21 mouse cellular contexts compared by ENCODE assay signal in genomic region chr2:118069975-118070374, GRCm38 (mm10). TPM values are rescaled to one million over a fixed set of nuclear protein-coding genes. Genes with fewer than 3 reads are reported as not detected.
DNase-seq lines count a peak whose midpoint lies in the region; ATAC-seq and TF ChIP-seq lines count a peak whose summit lies in the region.
"Had no signal": no experiment of that assay in that cellular context is flagged by ENCODE, and none has a peak within 500 bp of the region (broad histone marks: within the 10 kb centered on the region; RNA-seq: fewer than 3 reads in every experiment).

No protein-coding gene starts in this region.

- peak overlapping the region; percentile 47 for H3K4me3 ChIP-seq in megakaryocyte, embryonic 14.5 days (replicated peaks)
- H3K4me3 ChIP-seq in liver, postnatal 0 days (ENCODE audit: low read depth, low read length) = no peak overlapping the region
- H3K4me3 ChIP-seq: embryonic facial prominence, embryonic 13.5 days; forebrain, embryonic 10.5 days; gastrocnemius, adult 2 months; heart, embryonic 10.5 days; hindbrain, embryonic 10.5 days had no signal

- no peak for ATAC-seq in megakaryocyte, adult 5-6 weeks (ENCODE audit: poor library complexity, severe bottlenecking)
- peak; percentile 76 for ATAC-seq in erythroid progenitor cell, adult 5-6 weeks (replicated peaks; ENCODE audit: low FRiP score, poor library complexity, severe bottlenecking)
- no peak for ATAC-seq in liver, postnatal 0 days
- ATAC-seq in monocyte, adult 5-6 weeks (replicated peaks; ENCODE audit: insufficient number of reproducible peaks, low FRiP score, low TSS enrichment, poor library complexity, severe bottlenecking) = no peak
- no peak for ATAC-seq in granulocyte monocyte progenitor cell, adult 5-6 weeks (replicated peaks; ENCODE audit: poor library complexity, severe bottlenecking)
- ATAC-seq: forebrain, embryonic 14.5 days had no signal

- H3K4me1 ChIP-seq in megakaryocyte, embryonic 14.5 days = peaks cover 97% of the 10 kb centered on the region
- H3K4me1 ChIP-seq in liver, postnatal 0 days (ENCODE audit: insufficient read depth) = no peaks in the 10 kb centered on the region
- H3K4me1 ChIP-seq: embryonic facial prominence, embryonic 13.5 days; hindbrain, embryonic 10.5 days had no signal

- TF ChIP-seq EP300 in liver, postnatal 0 days (IDR thresholded peaks at IDR 0.05; ENCODE audit: low read depth) = peak; percentile 67; the same call in 1 of the 2 replicates

- no peaks in the 10 kb centered on the region for H3K9me3 ChIP-seq in megakaryocyte, embryonic 14.5 days
- no peaks in the 10 kb centered on the region for H3K9me3 ChIP-seq in liver, postnatal 0 days (ENCODE audit: low read length)
- H3K9me3 ChIP-seq: embryonic facial prominence, embryonic 13.5 days; forebrain, embryonic 10.5 days; heart, embryonic 10.5 days; hindbrain, embryonic 10.5 days had no signal

- no peak for DNase-seq in liver, postnatal 0 days
- no peak for DNase-seq in left cerebral cortex, adult 9 months (ENCODE audit: low spot score in 2 of 2)
- DNase-seq: adrenal gland, postnatal 10 days; cerebellum, adult 11-12 months; cerebellum, adult 9-10 months; cerebellum, postnatal 25 days; gastrocnemius, adult 2 months; gastrocnemius, postnatal 36 days; heart, adult 18-20 months had no signal

- H3K4me2 ChIP-seq in liver, postnatal 0 days (ENCODE audit: low read depth, low read length) = no peak overlapping the region
- H3K4me2 ChIP-seq: embryonic facial prominence, embryonic 13.5 days; hindbrain, embryonic 14.5 days had no signal

- no peaks in the 10 kb centered on the region for H3K27me3 ChIP-seq in megakaryocyte, embryonic 14.5 days (replicated peaks)
- no peaks in the 10 kb centered on the region for H3K27me3 ChIP-seq in liver, postnatal 0 days (ENCODE audit: insufficient read depth, low read length)
- H3K27me3 ChIP-seq: embryonic facial prominence, embryonic 13.5 days had no signal

- no peak overlapping the region for H3K27ac ChIP-seq in liver, postnatal 0 days (ENCODE audit: low read depth)
- H3K27ac ChIP-seq: embryonic facial prominence, embryonic 13.5 days; forebrain, embryonic 10.5 days; gastrocnemius, adult 2 months; heart, embryonic 10.5 days; hindbrain, embryonic 10.5 days; hindbrain, embryonic 14.5 days had no signal

- 61% methylated on average over 5 of the region's 5 CpGs for WGBS in liver, postnatal 0 days (ENCODE audit: insufficient replicate concordance)

- peaks cover 55% of the 10 kb centered on the region for H3K36me3 ChIP-seq in megakaryocyte, embryonic 14.5 days (replicated peaks; ENCODE audit: low read length)
- H3K36me3 ChIP-seq in liver, postnatal 0 days (replicated peaks; ENCODE audit: insufficient read depth, low read length) = no peaks in the 10 kb centered on the region
- H3K36me3 ChIP-seq: embryonic facial prominence, embryonic 13.5 days; forebrain, embryonic 10.5 days; heart, embryonic 10.5 days; hindbrain, embryonic 10.5 days had no signal

- no peak overlapping the region for H3K9ac ChIP-seq in liver, postnatal 0 days (replicated peaks)
- H3K9ac ChIP-seq: embryonic facial prominence, embryonic 13.5 days; hindbrain, embryonic 14.5 days had no signal

- no peak for TF ChIP-seq CTCF in liver, postnatal 0 days (IDR thresholded peaks at IDR 0.05; ENCODE audit: low read depth)

RNA-seq across cellular contexts. Expression of gene Thbs1, which starts 41.7 kb away (rescaled TPM):
- polyA plus RNA-seq in megakaryocyte, embryonic 14.5 days (2012; ENCODE audit: insufficient read depth, low replicate concordance) = 258 and 405 TPM in 2 replicates
- total RNA-seq in megakaryocyte, adult 5-6 weeks (2015) = 27.3 and 28.8 TPM in 2 replicates
- total RNA-seq in megakaryocyte, adult 5-6 weeks (2017) = 32.7 and 37.6 TPM in 2 replicates
- total RNA-seq in erythroid progenitor cell, adult 5-6 weeks (2015; ENCODE audit: low replicate concordance) = 5.8 and 12.6 TPM in 2 replicates
- 2.7 and 5.1 TPM in 2 replicates for total RNA-seq in erythroid progenitor cell, adult 5-6 weeks (2017; ENCODE audit: low replicate concordance)
- polyA plus RNA-seq in liver, postnatal 0 days (2015; fragmentation: Nextera tagmentation; extraction: Ambion mirVana) = 22.7 and 29.3 TPM in 2 replicates
- 36.2 to 69.3 TPM (median 48.4 TPM) in 3 replicates for total RNA-seq in monocyte, adult 5-6 weeks (2017)
- 0.11 TPM in 1 of 2 replicates, not detected in the other for total RNA-seq in granulocyte monocyte progenitor cell, adult 5-6 weeks (2014; fragmentation: Nextera tagmentation)
- total RNA-seq in granulocyte monocyte progenitor cell, adult 5-6 weeks (2017) = 3.2 and 4.7 TPM in 2 replicates
- total RNA-seq: MEL had no signal
